Mouse (Mus musculus) cerebellum, adult 2 months (tissue): ENCODE results near the gene Pdcl3. TPM values are rescaled to one million over a fixed set of nuclear protein-coding genes. Genes with fewer than 3 reads are reported as not detected.

Source experiments
- DNase-seq, 2 experiments: peaks; one replicate each; pipeline ENCODE4 v3.0.0; 2021
- H3K27ac ChIP-seq: fragments of 200-500 bp; 2 replicates; pipeline ENCODE4 v1.5.1; 2012; ENCODE audit warnings: low read length, control low read depth, inconsistent platforms; ENCODE audit not compliant: insufficient read depth
- H3K27me3 ChIP-seq: fragments of 200-500 bp; 2 replicates; pipeline ENCODE4 v1.6.1; 2012; ENCODE audit warnings: inconsistent platforms, mild to moderate bottlenecking, low read length, moderate library complexity; ENCODE audit not compliant: control insufficient read depth, insufficient read depth
- H3K4me1 ChIP-seq: fragments of 200-500 bp; 2 replicates; pipeline ENCODE4 v1.6.1; 2011; ENCODE audit warnings: low read length; ENCODE audit not compliant: control insufficient read depth, insufficient read depth
- H3K4me3 ChIP-seq: fragments of 200-500 bp; replicated peaks from 2 replicates; pipeline ENCODE3; 2011; ENCODE audit warnings: mild to moderate bottlenecking, low read depth, low read length, control low read depth; ENCODE audit not compliant: insufficient read depth
- CTCF ChIP-seq: fragments of 200-500 bp; IDR thresholded peaks from 2 replicates; pipeline ENCODE4 v1.5.1; 2011; ENCODE audit warnings: low read depth, mild to moderate bottlenecking, control low read depth, low read length, moderate library complexity, borderline replicate concordance; ENCODE audit not compliant: insufficient read depth
- POLR2A ChIP-seq: fragments of 200-500 bp; IDR thresholded peaks from 2 replicates; pipeline ENCODE4 v1.6.1; 2011; ENCODE audit warnings: low read length, control low read depth, borderline replicate concordance; ENCODE audit not compliant: insufficient read depth
- WGBS: fragments of 180-500 bp; shearing (Covaris S2); methylation state at CpG from one replicate; pipeline ENCODE4 v1.1.7; 2018; 5-methylcytosine and 5-hydroxymethylcytosine counted together
- polyA plus RNA-seq: library from polyadenylated mRNA; depleted of rRNA; stranded (reverse); fragments of >200 nt; gene quantifications from 2 replicates; pipeline ENCODE4 v1.2.3, GENCODE M21; 2012

Gene Pdcl3
- polyA plus RNA-seq, 1 experiment, result 65.4 TPM

DNA sequence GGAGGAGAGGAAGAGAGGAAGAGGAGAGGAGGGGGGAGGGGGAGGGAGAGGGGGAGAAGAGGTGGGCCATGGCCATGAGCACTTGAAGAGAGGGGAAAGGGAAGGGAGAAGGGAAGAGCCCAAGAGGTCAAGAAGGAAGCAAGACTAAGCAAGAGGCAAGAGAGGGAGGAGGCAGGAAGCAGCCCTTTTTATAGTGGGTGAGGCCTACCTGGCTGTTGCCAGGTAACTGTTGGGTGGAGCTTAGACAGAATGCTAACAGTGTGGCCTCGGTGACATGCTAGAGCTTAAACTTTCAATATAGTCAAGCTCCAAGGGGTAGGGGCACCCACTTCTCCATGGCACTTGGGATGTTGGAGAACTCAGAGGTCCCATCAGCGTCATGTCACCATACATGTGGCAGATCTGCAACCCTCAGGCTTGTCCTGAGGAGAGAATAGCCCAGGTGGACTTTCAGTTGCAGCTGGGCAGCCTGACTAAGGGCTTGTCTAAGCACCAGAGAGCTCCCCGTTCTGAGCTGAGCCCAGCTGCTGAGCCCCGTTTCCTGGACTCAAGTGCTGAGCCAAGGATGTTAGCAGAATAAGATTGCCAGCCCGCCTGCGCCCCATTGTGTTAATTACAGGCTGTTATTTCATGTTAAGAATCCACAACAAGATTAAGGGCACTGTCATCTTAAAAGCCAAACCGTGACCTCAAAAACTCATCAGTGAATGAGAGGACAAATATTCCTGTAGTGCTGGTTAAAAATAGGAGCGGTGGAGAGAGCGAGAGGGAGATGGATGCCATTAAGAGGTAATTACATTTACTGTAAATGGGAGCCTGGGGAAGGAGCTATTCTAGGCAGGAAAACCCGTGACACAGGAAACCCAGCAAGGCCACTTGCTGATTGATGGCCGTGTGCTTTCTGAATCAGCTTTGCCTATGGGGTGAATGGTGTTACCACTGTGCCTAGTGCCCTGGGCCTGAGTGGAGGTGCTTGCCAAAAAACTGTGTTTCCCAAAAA is 21.7 kb downstream of the Pdcl3 start:
- 51% methylated on average over 11 of the region's 11 CpGs for WGBS
- Histone ChIP-seq H3K27ac (no peak overlapping the region), H3K27me3 (no peaks in the 10 kb centered on the region), H3K4me1 (no peaks in the 10 kb centered on the region; the same call in 1 of the 2 replicates), H3K4me3 (no peak overlapping the region)
- no peak for DNase-seq
- no peak for TF ChIP-seq POLR2A
- no peak for TF ChIP-seq CTCF

DNA sequence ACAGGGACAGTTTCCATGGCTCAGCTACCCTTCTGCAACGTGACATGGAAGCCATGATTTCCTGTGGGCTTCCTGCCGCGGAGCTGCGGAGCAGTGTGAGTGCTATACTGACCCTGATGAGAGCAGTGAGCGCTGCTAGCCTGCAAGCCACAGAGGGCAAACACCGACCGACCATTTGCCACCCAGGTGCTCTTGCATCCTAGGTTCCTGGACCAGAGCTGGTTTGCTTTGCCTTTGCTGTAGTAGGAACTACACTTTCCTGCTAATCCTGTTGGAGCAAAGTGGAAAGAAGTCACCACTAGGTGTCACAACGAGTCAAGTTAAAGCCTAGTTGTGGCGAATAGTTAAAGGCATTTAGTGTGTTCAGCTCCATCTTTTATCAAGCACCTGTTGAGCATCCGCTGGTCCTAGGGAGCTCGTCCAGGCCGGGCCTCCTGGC is 25.2 kb downstream of the Pdcl3 start:
- no peak overlapping the region for H3K27ac ChIP-seq
- no peaks in the 10 kb centered on the region; the same call in 1 of the 2 replicates for H3K4me1 ChIP-seq
- WGBS, result 23% methylated on average over 12 of the region's 12 CpGs
- no peaks in the 10 kb centered on the region for H3K27me3 ChIP-seq
- peak; percentile 60 to 74 for DNase-seq
- H3K4me3 ChIP-seq, result no peak overlapping the region
- TF ChIP-seq POLR2A (no peak), CTCF (peak; percentile 69)

DNA sequence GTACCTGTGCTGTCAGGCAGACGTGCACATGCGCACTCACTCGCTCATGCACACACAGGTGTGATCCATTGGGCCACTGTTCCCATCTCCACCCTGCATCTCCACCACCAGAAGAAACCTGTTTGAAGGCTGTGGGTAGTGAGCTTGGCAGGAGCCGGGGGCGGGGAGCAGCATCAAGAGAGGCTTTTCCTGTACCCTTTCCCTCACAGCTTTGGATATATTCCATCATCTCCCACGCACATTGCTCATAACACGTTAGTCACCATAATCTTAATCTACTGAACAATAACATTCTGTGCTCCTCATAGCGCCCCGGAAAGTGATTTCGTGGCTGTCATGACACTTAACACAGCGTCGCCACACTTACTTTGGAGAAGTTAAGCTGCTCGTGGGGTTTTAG is 27.2 kb downstream of the Pdcl3 start:
- DNase-seq, result no peak
- Histone ChIP-seq H3K27ac (no peak overlapping the region), H3K4me1 (no peaks in the 10 kb centered on the region; the same call in 1 of the 2 replicates), H3K27me3 (no peaks in the 10 kb centered on the region), H3K4me3 (no peak overlapping the region)
- WGBS, result 79% methylated on average over 13 of the region's 13 CpGs
- TF ChIP-seq POLR2A (no peak), CTCF (no peak)

DNA sequence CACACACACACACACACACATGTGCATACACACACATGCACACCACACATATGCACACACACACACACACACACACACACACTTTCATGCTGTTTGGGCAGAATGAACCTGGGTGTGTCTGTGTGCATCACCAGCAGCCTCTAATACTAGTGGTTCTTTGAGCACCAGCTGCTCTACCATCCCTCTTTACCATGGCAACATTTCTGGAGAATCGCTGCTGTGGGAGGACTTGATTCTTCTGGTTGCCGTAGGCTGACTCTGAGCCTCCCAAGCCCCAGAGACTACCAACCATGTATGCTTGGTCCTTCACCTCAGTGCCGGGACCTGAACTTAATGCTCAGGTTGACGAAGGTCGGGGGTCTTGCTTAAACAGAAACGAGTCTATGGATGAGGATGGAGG is 28.4 kb downstream of the Pdcl3 start:
- 80% methylated on average over 6 of the region's 6 CpGs for WGBS
- no peaks in the 10 kb centered on the region; the same call in 1 of the 2 replicates for H3K4me1 ChIP-seq
- H3K27ac ChIP-seq, result no peak overlapping the region
- TF ChIP-seq POLR2A (no peak), CTCF (no peak)
- no peak overlapping the region for H3K4me3 ChIP-seq
- H3K27me3 ChIP-seq, result no peaks in the 10 kb centered on the region
- no peak for DNase-seq

DNA sequence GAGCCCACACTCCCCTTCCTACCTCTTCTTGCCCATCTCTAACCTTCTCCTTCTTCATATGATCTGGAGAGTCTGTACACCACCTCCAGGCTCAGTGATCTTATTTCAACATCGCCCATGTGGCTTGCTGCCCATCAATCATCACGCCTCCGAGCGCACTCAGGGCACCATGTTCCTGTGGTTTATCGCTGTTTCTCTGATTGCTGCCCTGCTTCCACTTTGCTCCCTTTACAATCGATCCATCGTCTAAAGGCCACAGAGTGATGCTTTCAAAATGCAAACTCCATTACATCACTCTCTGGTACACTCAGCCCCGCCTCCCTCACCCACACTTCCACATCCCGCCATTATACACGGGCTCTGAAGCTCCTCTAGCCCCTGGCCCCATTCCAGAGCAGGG is 30.1 kb downstream of the Pdcl3 start:
- no peaks in the 10 kb centered on the region; the same call in 1 of the 2 replicates for H3K4me1 ChIP-seq
- no peaks in the 10 kb centered on the region for H3K27me3 ChIP-seq
- 79% methylated on average over 10 of the region's 10 CpGs for WGBS
- no peak for DNase-seq
- TF ChIP-seq POLR2A (no peak), CTCF (no peak)
- no peak overlapping the region for H3K27ac ChIP-seq
- H3K4me3 ChIP-seq, result no peak overlapping the region

DNA sequence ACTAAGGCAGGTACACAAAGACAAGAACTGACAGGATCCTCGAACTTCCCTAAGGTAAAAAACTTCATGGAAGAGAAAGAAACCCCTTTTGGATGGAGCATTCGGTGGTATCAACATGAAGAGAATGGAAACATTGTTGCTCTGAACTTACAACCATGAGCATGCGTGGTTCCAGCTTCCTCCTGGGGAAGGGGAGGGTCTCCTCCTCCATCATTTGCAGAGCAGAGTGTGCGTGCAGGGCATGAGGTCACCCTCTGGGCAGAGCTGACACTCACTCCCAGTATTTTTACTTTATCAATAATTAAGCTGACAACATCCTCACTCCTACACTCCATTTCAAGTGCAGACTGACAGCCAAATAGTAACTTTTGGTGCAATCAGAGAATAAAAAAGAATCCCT is 32.5 kb downstream of the Pdcl3 start:
- Histone ChIP-seq H3K4me1 (no peaks in the 10 kb centered on the region), H3K27me3 (no peaks in the 10 kb centered on the region), H3K27ac (no peak overlapping the region), H3K4me3 (no peak overlapping the region)
- TF ChIP-seq POLR2A, result no peak
- 84% methylated on average over 4 of the region's 4 CpGs for WGBS
- DNase-seq, result no peak

DNA sequence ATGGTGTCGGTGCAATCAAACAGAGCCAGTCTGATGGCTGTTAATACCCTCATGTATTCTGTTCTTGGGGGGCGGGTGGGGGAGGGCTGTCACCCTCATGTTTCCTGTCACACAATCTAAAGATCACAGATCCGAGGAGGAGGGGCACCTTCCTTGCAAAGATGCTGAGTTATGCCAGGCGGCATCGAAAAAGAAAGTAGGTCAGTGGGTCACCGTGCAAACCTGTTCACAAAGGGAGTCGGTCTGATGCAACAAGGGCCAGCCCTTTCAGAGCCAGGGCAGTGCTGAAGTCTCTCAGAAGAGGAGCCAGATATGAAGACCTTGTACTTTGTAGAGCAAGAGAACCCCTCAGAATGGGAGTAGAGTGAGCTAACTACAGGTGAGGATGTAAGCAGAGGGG is 39.7 kb downstream of the Pdcl3 start:
- peaks cover 12% of the 10 kb centered on the region for H3K4me1 ChIP-seq
- 10% methylated on average over 7 of the region's 7 CpGs for WGBS
- TF ChIP-seq POLR2A (no peak), CTCF (no peak)
- H3K4me3 ChIP-seq, result peak overlapping the region; percentile 7
- no peaks in the 10 kb centered on the region for H3K27me3 ChIP-seq
- DNase-seq, result peak; percentile 53 to 61
- H3K27ac ChIP-seq, result no peak overlapping the region

DNA sequence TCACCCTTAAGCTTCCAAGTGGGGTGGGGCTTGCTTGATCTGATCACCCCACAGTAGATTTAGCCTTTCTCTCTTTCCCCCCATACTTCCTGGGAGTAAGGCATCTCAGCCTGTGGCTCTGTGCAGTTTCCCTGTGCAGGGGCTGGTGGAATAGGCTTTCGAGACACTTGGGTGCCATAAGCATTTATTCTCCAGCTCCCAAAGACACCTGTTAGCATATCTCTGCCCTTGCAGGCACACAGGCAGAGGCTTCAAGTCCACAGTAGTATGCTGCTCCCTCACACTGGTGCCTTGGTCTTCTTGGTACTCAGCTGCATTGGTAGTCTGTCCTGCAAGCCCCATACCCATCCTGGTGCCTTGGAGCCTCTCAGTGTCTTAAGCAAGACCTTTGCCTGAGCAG is 40.4 kb downstream of the Pdcl3 start:
- WGBS, result 90% methylated on average over 1 of the region's 1 CpGs
- Histone ChIP-seq H3K4me3 (no peak overlapping the region), H3K4me1 (peaks cover 12% of the 10 kb centered on the region), H3K27ac (no peak overlapping the region), H3K27me3 (no peaks in the 10 kb centered on the region)
- no peak for DNase-seq
- TF ChIP-seq CTCF (no peak), POLR2A (no peak)
